Mouse (Mus musculus) bone marrow macrophage, adult 2 months (primary cell): ENCODE data around the gene Nt5c3b.

Experiments used
- CTCF ChIP-seq: IDR thresholded peaks from 2 replicates; pipeline ENCODE4 v1.5.1; 2012; ENCODE audit warnings: low read depth, mild to moderate bottlenecking, low read length, moderate library complexity
- POLR2A ChIP-seq: IDR thresholded peaks from 2 replicates; pipeline ENCODE4 v1.6.1; 2012; ENCODE audit warnings: mild to moderate bottlenecking, low read depth, low read length, borderline replicate concordance

- TF ChIP-seq POLR2A = no peak
- TF ChIP-seq CTCF = no peak
Measured at GRCm38 (mm10) chr11:100435678-100436246, 5.8 kb downstream of the Nt5c3b start.
